Mouse (Mus musculus) kidney, postnatal 0 days (tissue): ENCODE measurements at regions not wholly inside any gene's neighbourhood (a gene's known extent, or its start where the extent isn't known, plus 50 kb on each side); places are given as distances from the start of the nearest gene placed in this dataset.

Experiments used
- ATAC-seq: fragments of 200-750 bp; cut with Nextera tagmentation; replicated peaks from 2 replicates; pipeline ENCODE4 v1.8.0; 2017; ENCODE audit warnings: low read depth, moderate number of reproducible peaks, moderate TSS enrichment, moderate library complexity; ENCODE audit not compliant: low FRiP score
- DNase-seq: peaks from one replicate; pipeline ENCODE4 v3.0.0-alpha.2; 2016; ENCODE audit warnings: low spot score
- H3K27ac ChIP-seq: fragments of 300-500 bp; sonication (generic); 2 replicates; pipeline ENCODE4 v1.5.1; 2014; ENCODE audit warnings: mild to moderate bottlenecking
- H3K27me3 ChIP-seq: fragments of 300-500 bp; sonication (generic); 2 replicates; pipeline ENCODE4 v1.6.1; 2014; ENCODE audit warnings: low read length, mixed read lengths; ENCODE audit not compliant: insufficient read depth
- H3K36me3 ChIP-seq: fragments of 300-500 bp; sonication (generic); 2 replicates; pipeline ENCODE4 v1.6.1; 2014; ENCODE audit warnings: low read length, mixed read lengths; ENCODE audit not compliant: insufficient read depth
- H3K4me1 ChIP-seq: fragments of 300-500 bp; sonication (generic); replicated peaks from 2 replicates; pipeline ENCODE4 v1.6.1; 2014; ENCODE audit warnings: antibody characterized with exemption, low read length, mixed read lengths; ENCODE audit not compliant: insufficient read depth
- H3K4me2 ChIP-seq: fragments of 300-500 bp; sonication (generic); 2 replicates; pipeline ENCODE4 v1.6.1; 2014; ENCODE audit warnings: mild to moderate bottlenecking, low read length, moderate library complexity, mixed read lengths
- H3K4me3 ChIP-seq: fragments of 300-500 bp; sonication (generic); replicated peaks from 2 replicates; pipeline ENCODE4 v1.5.1; 2014; ENCODE audit warnings: low read depth, low read length
- H3K9ac ChIP-seq: fragments of 300-500 bp; sonication (generic); 2 replicates; pipeline ENCODE4 v1.6.1; 2014; ENCODE audit warnings: low read depth, low read length
- H3K9me3 ChIP-seq: fragments of 300-500 bp; sonication (generic); replicated peaks from 2 replicates; pipeline ENCODE4 v1.6.1; 2016; ENCODE audit warnings: low read length, inconsistent platforms, mixed read lengths
- CTCF ChIP-seq: IDR thresholded peaks from 2 replicates; pipeline ENCODE4 v1.5.1; 2016; ENCODE audit warnings: antibody characterized with exemption, low read depth, mild to moderate bottlenecking, moderate library complexity
- WGBS: fragments of 180-500 bp; shearing (Covaris S2); extraction: QIAGEN DNeasy Blood & Tissue Kit; methylation state at CpG from one replicate; pipeline ENCODE4 v1.1.7; 2014; 5-methylcytosine and 5-hydroxymethylcytosine counted together

DNA sequence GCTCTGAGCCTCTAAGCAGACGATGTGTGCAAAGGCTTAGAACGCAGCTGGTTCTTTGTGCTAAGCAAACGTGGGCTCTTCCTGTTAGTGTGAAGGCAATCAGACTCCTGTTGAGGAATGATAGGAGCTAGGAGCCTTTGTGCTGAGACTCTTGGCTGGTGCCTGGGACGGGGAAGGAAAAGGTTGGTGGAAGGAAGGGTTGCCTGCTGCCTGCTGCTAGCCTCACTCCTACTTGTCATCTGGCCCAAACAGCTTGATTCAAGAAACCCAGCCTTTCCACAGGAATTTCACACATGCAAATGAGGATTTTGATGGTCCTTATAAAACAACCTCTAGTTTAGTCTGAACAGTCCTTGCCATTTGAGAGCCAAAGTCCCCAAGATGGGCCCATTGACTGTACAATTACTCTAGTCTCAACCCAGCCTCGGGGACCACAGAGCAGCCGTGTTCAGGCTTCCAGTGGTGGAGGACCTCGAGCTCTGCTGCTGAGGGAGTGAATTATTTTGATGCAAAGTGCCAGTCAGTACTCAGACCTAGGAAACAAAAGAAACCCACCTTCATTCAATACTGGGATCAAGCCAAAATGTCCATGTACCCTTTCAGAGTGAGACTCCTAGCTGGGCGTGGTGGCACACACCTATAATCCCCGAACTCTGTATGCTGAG lies 211.5 kb upstream of the Srek1ip1 start:
- 58% methylated on average over 9 of the region's 9 CpGs for WGBS
- Histone ChIP-seq H3K36me3 (no peaks in the 10 kb centered on the region), H3K9ac (no peak overlapping the region), H3K27ac (no peak overlapping the region), H3K4me2 (no peak overlapping the region), H3K9me3 (no peaks in the 10 kb centered on the region), H3K4me3 (no peak overlapping the region), H3K4me1 (0 out of 2 replicates have a peak, but pooled peaks cover 4% of the 10 kb centered on the region), H3K27me3 (no peaks in the 10 kb centered on the region)
- no peak for DNase-seq
- TF ChIP-seq CTCF: no peak
- ATAC-seq: no peak
